Mouse (Mus musculus) layer of hippocampus, postnatal 36 days (tissue): Measurements from ENCODE around the gene Vps9d1. TPM values are rescaled to one million over a fixed set of nuclear protein-coding genes. Genes with fewer than 3 reads are reported as not detected.
"Not testable (repeated sequence)": the region's sequence is repeated elsewhere in the genome, so short reads cannot be mapped to it uniquely, and the experiment has no call there.

Experiments used
- DNase-seq, 2 experiments: peaks; one replicate each; pipeline ENCODE4 v3.0.0; 2022
- total RNA-seq, 2 experiments: library from RNA; stranded (reverse); gene quantifications; 2 replicates each; pipeline ENCODE4 v1.2.3; 2021

The Vps9d1 gene
- total RNA-seq, result 10 to 100 TPM; 49.7 to 51.6 TPM

GRCm38 (mm10) chr8:123254099-123254885, at the start of gene Vps9d1, which contains the start of gene Zfp276:
TSS of gene Vps9d1 (minus strand) at chr8:123254348.
TSS of gene Zfp276 (plus strand) at chr8:123254195.
- peak; percentile 82 to 85 for DNase-seq

DNA sequence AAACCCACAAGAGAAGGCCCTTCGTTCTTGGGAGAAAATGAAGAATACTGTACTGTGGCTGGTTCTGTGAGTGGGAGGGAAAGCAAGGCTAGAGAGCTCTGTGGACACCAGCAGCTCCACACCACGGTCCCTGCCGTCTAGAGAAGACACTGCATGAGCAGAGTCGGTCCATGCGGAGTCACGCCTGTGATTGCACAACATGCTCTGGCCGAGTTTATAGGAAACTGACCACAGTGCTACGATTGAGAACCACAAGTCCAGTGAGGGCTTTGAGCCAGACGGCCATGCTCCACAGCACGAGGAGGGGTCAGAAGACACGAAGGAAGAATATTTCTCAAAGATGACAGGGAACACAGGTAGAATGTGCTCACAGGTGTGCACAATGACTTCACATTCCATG, 44.2 kb upstream of the Vps9d1 start:
- no peak for DNase-seq

- no peak for DNase-seq
These were observed 38.6 kb upstream of the Vps9d1 start for GRCm38 (mm10) chr8:123292785-123293184.

- DNase-seq, result no peak
These were observed 38.1 kb upstream of the Vps9d1 start for GRCm38 (mm10) chr8:123292281-123292680.

DNA sequence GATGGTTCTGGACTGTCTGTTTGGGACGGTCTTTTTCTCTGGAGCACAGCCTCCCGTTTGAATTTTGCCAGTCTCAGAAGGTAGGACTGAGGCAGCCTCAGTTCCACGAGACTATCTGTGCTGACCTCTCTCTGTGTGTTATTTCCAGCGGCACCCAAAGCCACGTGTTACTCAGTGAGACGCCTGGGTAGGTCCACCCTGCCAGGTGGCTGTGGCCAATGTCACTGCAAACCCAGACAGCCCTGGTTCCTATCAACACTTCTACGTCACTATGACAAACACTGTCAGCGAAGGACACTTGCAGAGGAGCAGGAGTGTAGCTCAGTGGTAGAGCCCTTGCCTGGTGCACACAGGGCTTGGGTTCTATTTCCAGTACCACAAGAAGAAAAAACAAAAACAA, 37.6 kb upstream of the Vps9d1 start:
- no peak for DNase-seq

DNA sequence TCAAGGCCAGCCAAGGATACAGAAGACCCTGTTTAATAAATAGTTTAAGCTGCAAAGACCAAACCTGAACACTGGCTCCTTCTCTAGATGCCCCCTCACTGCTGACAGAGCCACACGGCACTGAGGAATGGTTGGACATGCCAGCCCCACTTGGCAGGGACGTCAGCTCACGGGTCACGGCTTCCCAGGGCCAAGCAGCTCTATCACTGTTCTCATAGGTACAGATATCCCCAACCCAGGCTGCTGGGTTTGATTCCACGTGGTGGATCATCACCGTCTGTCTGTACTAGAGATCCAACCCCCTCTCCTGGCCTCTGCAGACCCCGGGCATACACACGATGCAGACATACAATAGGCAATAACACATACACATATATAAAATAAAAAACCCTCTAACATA, 36.5 kb upstream of the Vps9d1 start:
- no peak for DNase-seq

- DNase-seq, result no peak
These were observed 36.0 kb upstream of the Vps9d1 start for GRCm38 (mm10) chr8:123290166-123290565.

GRCm38 (mm10) chr8:123287362-123287761, 33.2 kb upstream of the Vps9d1 start:
- DNase-seq, result no peak

DNA sequence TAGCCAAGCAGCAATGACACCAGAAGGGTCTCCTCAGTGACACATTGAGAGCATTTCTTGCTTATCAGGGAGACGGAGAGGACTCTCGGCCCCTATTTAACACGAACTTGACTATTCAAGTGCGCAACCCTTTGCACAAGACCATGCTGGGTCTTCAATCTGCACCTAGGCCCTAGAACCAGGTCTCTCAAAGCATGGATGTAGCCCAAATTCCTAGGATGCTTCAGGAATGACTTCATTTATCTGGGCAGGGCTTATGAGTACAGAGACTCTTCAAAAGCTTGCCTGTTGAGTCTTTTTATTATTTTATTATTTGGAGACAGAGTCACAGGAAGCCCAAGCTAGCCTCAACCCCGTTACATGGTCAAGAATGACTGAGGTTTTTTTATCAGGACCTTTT, 30.3 kb upstream of the Vps9d1 start:
- no peak for DNase-seq

- DNase-seq, result no peak
These were observed 29.8 kb upstream of the Vps9d1 start for GRCm38 (mm10) chr8:123283991-123284390.

GRCm38 (mm10) chr8:123282994-123283393, 28.8 kb upstream of the Vps9d1 start:
- not testable (repeated sequence) for DNase-seq

DNA sequence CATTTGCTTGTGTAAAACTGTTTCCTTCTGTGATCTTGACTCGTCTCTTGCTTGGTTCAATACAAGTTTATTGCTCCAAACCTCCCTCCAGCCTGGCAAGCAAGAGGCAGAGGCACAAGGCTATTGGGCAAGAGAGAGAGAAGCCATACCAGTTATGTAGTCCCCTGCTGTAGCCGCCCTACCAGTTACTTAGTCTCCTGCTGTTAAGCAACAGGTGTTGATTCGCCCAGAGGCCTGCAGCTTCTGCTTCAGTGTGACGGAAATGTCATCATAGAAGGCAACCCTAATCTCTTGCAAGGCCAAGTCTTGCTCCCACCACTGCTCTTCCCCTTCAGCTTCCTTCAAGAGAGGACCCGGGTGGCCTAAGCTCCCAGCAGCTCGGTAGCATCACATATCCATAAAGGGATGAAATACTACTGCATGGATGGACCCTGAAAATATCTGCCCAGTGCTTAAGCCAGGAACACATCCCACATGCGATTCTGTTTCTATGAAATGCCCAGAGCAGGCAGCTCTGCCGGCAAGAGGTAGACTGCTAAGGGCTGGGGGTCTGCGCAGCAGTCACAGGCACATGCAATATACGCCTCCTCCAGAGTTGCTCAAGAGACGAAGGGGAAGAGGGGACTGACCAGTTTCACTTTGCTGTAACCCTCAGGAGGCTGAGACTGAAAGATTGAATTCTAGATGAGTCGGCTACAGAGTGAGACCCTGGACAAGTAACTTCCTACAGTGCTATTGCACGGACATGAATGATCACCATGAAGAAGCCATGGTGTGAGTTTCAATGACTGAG, 26.4 kb upstream of the Vps9d1 start:
- DNase-seq, result no peak

DNA sequence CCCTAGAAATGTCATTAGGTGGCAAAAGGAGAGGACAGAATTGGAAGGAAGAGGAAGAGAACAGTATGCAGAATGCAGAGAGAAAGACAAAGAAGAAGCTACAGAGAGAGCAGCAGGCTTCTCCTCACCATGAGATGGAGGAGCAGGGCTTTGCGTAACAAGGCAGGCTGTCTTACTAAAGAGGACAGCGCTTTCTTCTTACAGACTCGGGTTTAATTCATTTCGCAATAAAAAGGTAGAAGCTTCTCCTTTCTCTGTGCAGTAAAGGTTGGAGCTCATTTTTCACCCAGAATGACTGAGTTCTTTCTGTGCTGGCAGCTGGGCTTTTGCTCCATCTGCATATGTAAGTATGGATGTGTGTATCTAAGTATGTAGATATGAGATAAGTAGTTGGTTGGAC, 25.7 kb upstream of the Vps9d1 start:
- no peak for DNase-seq

- DNase-seq, result no peak
These were observed 24.3 kb upstream of the Vps9d1 start for GRCm38 (mm10) chr8:123278445-123278844.

GRCm38 (mm10) chr8:123275096-123275495, 20.9 kb upstream of the Vps9d1 start:
- DNase-seq, result no peak

GRCm38 (mm10) chr8:123274447-123274846, 20.3 kb upstream of the Vps9d1 start:
- no peak for DNase-seq

DNA sequence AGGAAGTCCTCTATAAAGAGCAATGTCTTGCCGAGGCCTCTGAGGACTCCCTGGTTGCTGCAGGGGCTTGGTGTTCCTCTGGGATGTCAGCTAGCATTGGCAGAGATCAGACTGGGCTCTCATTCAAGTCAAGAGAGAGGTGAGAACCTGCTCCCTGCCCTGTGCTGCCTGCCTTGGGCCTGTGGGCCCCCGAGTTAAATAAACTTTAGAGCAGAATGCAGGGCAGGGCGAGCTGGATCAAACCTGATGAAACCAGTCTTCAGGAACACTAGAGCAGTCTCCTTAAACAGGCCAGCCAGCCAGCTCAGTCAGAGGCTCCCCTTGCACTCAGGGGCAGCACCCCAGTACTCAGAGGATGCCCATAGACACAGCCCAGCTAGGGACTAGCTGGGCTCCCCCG, 17.8 kb upstream of the Vps9d1 start:
- DNase-seq, result no peak

- no peak for DNase-seq
These were observed 17.0 kb upstream of the Vps9d1 start for GRCm38 (mm10) chr8:123271147-123271546.

- DNase-seq, result no peak
These were observed 13.9 kb upstream of the Vps9d1 start for GRCm38 (mm10) chr8:123267926-123268656.

GRCm38 (mm10) chr8:123257593-123257992, 3.4 kb upstream of the Vps9d1 start:
- DNase-seq, result not testable (repeated sequence)

DNA sequence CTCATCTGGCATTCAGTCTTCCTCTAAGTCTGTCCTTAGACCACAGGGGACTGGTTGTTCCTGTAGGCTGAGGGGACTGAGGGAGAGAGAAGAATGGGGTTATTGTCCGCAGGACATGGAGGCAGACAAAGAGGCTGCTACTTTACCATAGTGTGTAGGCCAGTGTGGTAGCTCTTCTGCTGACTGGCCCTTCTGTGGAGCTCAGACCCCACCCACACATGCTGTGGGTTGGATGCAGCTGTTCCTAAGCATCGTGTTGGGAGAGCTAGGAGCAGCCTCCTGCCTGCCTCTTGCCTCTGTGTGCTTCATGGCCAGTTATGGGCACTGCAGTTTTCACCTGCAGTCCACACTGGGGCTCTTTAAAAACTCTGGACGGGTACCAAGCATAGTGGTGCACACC, 3.0 kb upstream of the Vps9d1 start:
- peak; percentile 23 to 40 for DNase-seq

GRCm38 (mm10) chr8:123255170-123255569, 1.0 kb upstream of the Vps9d1 start:
- no peak for DNase-seq
